Mouse (Mus musculus): ENCODE data around the gene 4933416C03Rik. TPM values are rescaled to one million over a fixed set of nuclear protein-coding genes. Genes with fewer than 3 reads are reported as not detected.

Gene 4933416C03Rik
- polyA plus RNA-seq, 1 experiment: not detected

DNA sequence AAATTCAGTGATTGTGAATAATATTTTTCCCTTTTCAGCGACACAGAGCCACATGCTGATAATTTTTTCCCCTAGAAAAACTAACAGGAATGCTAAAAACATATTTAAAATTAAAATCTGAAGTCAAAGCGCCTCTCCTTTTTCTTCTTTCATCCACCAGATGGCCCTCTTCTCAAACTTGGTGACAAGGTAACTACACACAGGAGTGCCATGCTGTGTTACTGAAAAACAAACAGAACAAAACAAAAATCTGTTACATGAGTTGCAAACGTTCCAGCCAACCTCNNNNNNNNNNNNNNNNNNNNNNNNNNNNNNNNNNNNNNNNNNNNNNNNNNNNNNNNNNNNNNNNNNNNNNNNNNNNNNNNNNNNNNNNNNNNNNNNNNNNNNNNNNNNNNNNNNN is 29.8 kb downstream of the 4933416C03Rik start:
- no peak for DNase-seq (ENCODE audit: low read depth, low spot score)
- WGBS: 22% methylated on average over 3 of the region's 3 CpGs

DNA sequence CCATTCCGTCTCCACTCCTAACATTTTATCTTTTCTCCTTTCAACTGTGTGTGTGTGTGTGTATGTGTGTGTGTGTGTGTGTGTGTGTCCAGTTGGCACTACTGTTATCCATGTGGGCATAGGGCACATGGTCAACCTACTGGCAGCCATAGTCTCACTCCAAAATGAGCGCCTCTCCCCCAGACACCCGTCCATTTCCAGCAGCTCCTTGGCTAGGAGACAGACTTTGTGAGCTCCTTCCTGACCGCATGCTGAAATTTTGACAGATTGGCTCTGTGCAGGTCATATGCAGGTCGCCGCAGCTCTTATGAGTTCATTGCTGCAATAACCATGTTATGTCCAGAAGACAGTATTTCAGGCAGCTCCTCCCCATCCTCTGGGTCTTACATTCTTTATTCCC is 32.9 kb downstream of the 4933416C03Rik start:
- WGBS: 85% methylated on average over 6 of the region's 6 CpGs
- no peak for DNase-seq (ENCODE audit: low read depth, low spot score)

DNA sequence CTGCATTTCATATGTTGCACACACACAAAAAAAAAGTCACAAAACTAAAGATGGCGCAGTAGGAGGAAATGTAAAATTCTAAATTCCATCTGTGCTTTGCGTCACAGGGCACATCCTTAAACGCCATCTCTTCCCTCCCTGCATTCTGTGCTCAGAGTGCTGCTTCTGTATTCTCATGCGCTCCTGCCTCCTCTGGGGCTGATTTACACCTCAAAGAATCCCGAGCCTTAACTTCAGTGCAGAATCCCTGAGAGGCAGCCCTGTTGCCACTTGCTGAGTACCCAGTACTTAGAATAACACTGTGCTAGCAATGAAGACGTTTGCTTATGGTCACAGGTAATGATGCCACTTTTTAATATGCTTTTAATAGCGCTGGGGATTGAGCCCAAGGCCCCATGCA is 34.3 kb downstream of the 4933416C03Rik start:
- 45% methylated on average over 7 of the region's 7 CpGs for WGBS
- DNase-seq (ENCODE audit: low read depth, low spot score): no peak

DNA sequence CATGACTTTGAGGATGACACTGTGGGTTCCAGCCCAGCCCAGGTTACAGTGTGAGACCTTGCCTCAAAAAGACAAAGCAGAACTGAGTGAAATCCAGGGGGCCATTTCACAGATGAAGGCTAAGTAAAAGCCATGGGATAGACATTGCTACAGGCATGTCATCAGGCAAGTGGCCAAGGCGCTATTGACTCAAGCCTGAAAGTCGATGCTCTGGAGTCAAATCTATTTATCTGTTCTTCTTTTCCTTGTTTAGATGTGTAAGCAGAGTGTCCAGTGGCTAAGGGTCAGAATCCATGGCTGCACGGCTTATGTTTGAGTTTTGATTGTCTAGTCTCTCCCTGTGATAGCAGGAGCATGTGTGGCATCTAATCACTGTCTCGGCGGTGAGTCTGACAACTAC is 35.1 kb downstream of the 4933416C03Rik start:
- DNase-seq (ENCODE audit: low read depth, low spot score): no peak
- WGBS: 76% methylated on average over 5 of the region's 5 CpGs

DNA sequence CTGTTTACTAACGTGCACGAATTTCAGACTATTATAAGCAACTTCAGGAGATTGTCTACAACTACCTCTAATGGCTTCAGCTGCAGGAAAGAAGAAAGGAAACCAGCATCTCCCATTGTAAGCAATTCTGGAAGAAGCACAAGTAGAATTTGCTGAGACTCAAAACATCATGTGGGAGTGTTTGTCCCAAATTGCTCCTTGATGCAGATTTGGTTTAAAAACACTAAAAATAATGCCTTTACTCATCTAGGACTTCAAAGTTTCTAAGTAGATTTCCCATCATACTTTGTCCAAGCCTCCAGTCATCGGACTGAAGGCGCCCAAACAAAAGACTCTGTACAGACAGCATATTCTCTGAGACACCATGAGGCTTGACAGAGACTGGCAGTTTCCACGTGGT is 37.8 kb downstream of the 4933416C03Rik start:
- DNase-seq (ENCODE audit: low read depth, low spot score): no peak
- 70% methylated on average over 5 of the region's 5 CpGs for WGBS

Other genes starting within 250 kb of the 4933416C03Rik start
- 17.7 and 32.3 TPM in 2 replicates for gene Ptprr, start 95.7 kb downstream of the 4933416C03Rik start, polyA plus RNA-seq (2012; rRNA removed)
- gene Ptprb, start 161.6 kb upstream of the 4933416C03Rik start, polyA plus RNA-seq (2012; rRNA removed): 1.6 and 3.3 TPM in 2 replicates

Measured in large intestine, adult 2 months (tissue).